Mouse (Mus musculus) MEL (cell line): Measurements from ENCODE around the gene Plcb1. TPM values are rescaled to one million over a fixed set of nuclear protein-coding genes. Genes with fewer than 3 reads are reported as not detected.

Source experiments
- DNase-seq: peaks from one replicate; pipeline ENCODE4 v3.0.0; 2011; ENCODE audit warnings: low read depth, low spot score
- H3K27ac ChIP-seq: 2 replicates; pipeline ENCODE4 v1.5.1; 2012; ENCODE audit warnings: low read depth, mild to moderate bottlenecking, control low read depth, low read length, moderate library complexity; ENCODE audit not compliant: control insufficient read depth
- H3K27me3 ChIP-seq, 2 experiments: fragments of 150-350 bp in 1 of 2; sonication (generic) in 1 of 2; 2 replicates each; pipeline ENCODE4 v1.6.1; 2012; ENCODE audit warnings: low read length in 2 of 2, mild to moderate bottlenecking in 2 of 2, improper control_type of control experiment in 1 of 2, moderate library complexity in 1 of 2; ENCODE audit not compliant: insufficient read depth in 2 of 2, control insufficient read depth in 1 of 2
- H3K36me3 ChIP-seq, 2 experiments: 2 replicates each; pipeline ENCODE4 v1.6.1; 2012 to 2014; ENCODE audit warnings: low read length in 2 of 2, improper control_type of control experiment in 1 of 2, inconsistent platforms in 1 of 2, mild to moderate bottlenecking in 1 of 2; ENCODE audit not compliant: insufficient read depth in 2 of 2, control insufficient read depth in 1 of 2
- H3K4me1 ChIP-seq, 2 experiments: fragments of 150-350 bp in 1 of 2; sonication (generic) in 1 of 2; 2 replicates each; pipeline ENCODE4 v1.6.1; 2012; ENCODE audit warnings: low read length in 2 of 2, improper control_type of control experiment in 1 of 2, mild to moderate bottlenecking in 1 of 2; ENCODE audit not compliant: insufficient read depth in 2 of 2, control insufficient read depth in 1 of 2
- H3K4me3 ChIP-seq, 2 experiments: fragments of 150-350 bp in 1 of 2; sonication (generic) in 1 of 2; 2 replicates each; pipeline ENCODE4 v1.5.1; 2012; ENCODE audit warnings: low read depth in 2 of 2, low read length in 2 of 2, mild to moderate bottlenecking in 2 of 2, moderate library complexity in 2 of 2, control low read depth in 1 of 2, improper control_type of control experiment in 1 of 2; ENCODE audit not compliant: control insufficient read depth in 1 of 2, insufficient read depth in 1 of 2
- H3K79me2 ChIP-seq: 2 replicates; pipeline ENCODE4 v1.6.1; 2012; ENCODE audit warnings: mild to moderate bottlenecking, low read length, moderate library complexity; ENCODE audit not compliant: control insufficient read depth, poor library complexity, insufficient read depth
- H3K9ac ChIP-seq: 2 replicates; pipeline ENCODE4 v1.6.1; 2012; ENCODE audit warnings: low read depth, mild to moderate bottlenecking, control low read depth, low read length, moderate library complexity; ENCODE audit not compliant: control insufficient read depth, poor library complexity, severe bottlenecking
- H3K9me3 ChIP-seq: fragments of 150-350 bp; sonication (generic); replicated peaks from 2 replicates; pipeline ENCODE4 v1.6.1; 2012; ENCODE audit warnings: mild to moderate bottlenecking, low read length, improper control_type of control experiment, moderate library complexity; ENCODE audit not compliant: insufficient read depth
- GABPA ChIP-seq: IDR thresholded peaks from 2 replicates; pipeline ENCODE4 v1.6.1; 2012; ENCODE audit warnings: low read depth, mild to moderate bottlenecking, inconsistent platforms, low read length, improper control_type of control experiment, moderate library complexity
- GATA1 ChIP-seq: IDR thresholded peaks from 2 replicates; pipeline ENCODE4 v1.6.1; 2011; ENCODE audit warnings: low read depth, low read length, improper control_type of control experiment
- KAT2A ChIP-seq: conservative IDR thresholded peaks from 2 replicates; pipeline ENCODE4 v1.6.1; 2012; ENCODE audit warnings: low read depth, low read length, improper control_type of control experiment, inconsistent platforms
- MAX ChIP-seq: IDR thresholded peaks from 2 replicates; pipeline ENCODE4 v1.6.1; 2011; ENCODE audit warnings: low read length, improper control_type of control experiment
- MAZ ChIP-seq: IDR thresholded peaks from 2 replicates; pipeline ENCODE4 v1.6.1; 2012; ENCODE audit warnings: low read depth, mild to moderate bottlenecking, inconsistent platforms, low read length, improper control_type of control experiment
- MYB ChIP-seq: IDR thresholded peaks from 2 replicates; pipeline ENCODE4 v1.6.1; 2011; ENCODE audit warnings: mild to moderate bottlenecking, low read depth, low read length, improper control_type of control experiment
- POLR2A ChIP-seq, 2 experiments: IDR thresholded peaks; 2 replicates each; pipeline ENCODE4 v1.6.1; 2011 to 2012; ENCODE audit warnings: low read length in 2 of 2, mild to moderate bottlenecking in 2 of 2, control low read depth in 1 of 2, improper control_type of control experiment in 1 of 2, low read depth in 1 of 2, moderate library complexity in 1 of 2; ENCODE audit not compliant: control insufficient read depth in 1 of 2, insufficient read depth in 1 of 2, poor library complexity in 1 of 2
- SIN3A ChIP-seq: IDR thresholded peaks from 2 replicates; pipeline ENCODE4 v1.6.1; 2012; ENCODE audit warnings: low read length, improper control_type of control experiment, inconsistent platforms
- SMC3 ChIP-seq: IDR thresholded peaks from 2 replicates; pipeline ENCODE4 v1.6.1; 2011; ENCODE audit warnings: low read depth, low read length, improper control_type of control experiment
- TAL1 ChIP-seq: IDR thresholded peaks from 2 replicates; pipeline ENCODE4 v1.6.1; 2012; ENCODE audit warnings: mild to moderate bottlenecking, inconsistent platforms, low read length, moderate library complexity, mixed read lengths
- TBP ChIP-seq: IDR thresholded peaks from 2 replicates; pipeline ENCODE4 v1.8.0; 2011; ENCODE audit warnings: low read depth, low read length, improper control_type of control experiment
- TCF12 ChIP-seq: IDR thresholded peaks from 2 replicates; pipeline ENCODE4 v1.6.1; 2014; ENCODE audit warnings: low read depth, mild to moderate bottlenecking, inconsistent platforms, low read length, improper control_type of control experiment, moderate library complexity
- USF2 ChIP-seq, 2 experiments: IDR thresholded peaks; 2 replicates each; pipeline ENCODE4 v1.6.1; 2011 to 2012; ENCODE audit warnings: improper control_type of control experiment in 2 of 2, low read length in 2 of 2, borderline replicate concordance in 1 of 2, inconsistent platforms in 1 of 2, low read depth in 1 of 2, mild to moderate bottlenecking in 1 of 2; ENCODE audit not compliant: insufficient read depth in 1 of 2
- ZKSCAN1 ChIP-seq: IDR thresholded peaks from 2 replicates; pipeline ENCODE4 v1.6.1; 2012; ENCODE audit warnings: low read depth, mild to moderate bottlenecking, inconsistent platforms, low read length, improper control_type of control experiment, moderate library complexity
- polyA plus RNA-seq, 2 experiments: library from polyadenylated mRNA; stranded (reverse) in 1 of 2; unstranded in 1 of 2; fragments of >175 nt in 1 of 2; fragments of >200 nt in 1 of 2; gene quantifications; 2 replicates each; pipeline versions ENCODE4 v1.2.1 to v1.2.4; 2012; ENCODE audit warnings: low replicate concordance in 2 of 2, low read depth in 1 of 2; ENCODE audit not compliant: insufficient read length in 2 of 2, insufficient read depth in 1 of 2, missing spikeins in 1 of 2
- total RNA-seq: library from RNA; depleted of rRNA; stranded (reverse); fragments of 300-350 nt; gene quantifications from 2 replicates; pipeline ENCODE4 v1.2.3, GENCODE M21; 2012

Gene Plcb1
- total and polyA plus RNA-seq, 3 experiments: not detected

GRCm38 (mm10) chr2:134926266-134926665 is 140.4 kb downstream of the Plcb1 start:
- Histone ChIP-seq H3K79me2 (no peaks in the 10 kb centered on the region), H3K27me3 (no peaks in the 10 kb centered on the region), H3K9me3 (no peaks in the 10 kb centered on the region), H3K4me1 (no peaks in the 10 kb centered on the region), H3K9ac (no peak overlapping the region), H3K27ac (no peak overlapping the region), H3K4me3 (no peak overlapping the region), H3K36me3 (no peaks in the 10 kb centered on the region)
- DNase-seq: no peak
- TF ChIP-seq MYB: no peak

- Histone ChIP-seq H3K27me3 (no peaks in the 10 kb centered on the region), H3K4me1 (no peaks in the 10 kb centered on the region)
- TF ChIP-seq TAL1 (no peak), MAX (no peak), MAZ (no peak), TCF12 (no peak), USF2 (IDR thresholded peaks at IDR 0.05; ENCODE audit: borderline replicate concordance in 1 of 2, insufficient read depth in 1 of 2, low read depth in 1 of 2, low read length in 2 of 2) (no peak), GABPA (no peak), TBP (no peak)
These were observed 141.2 kb downstream of the Plcb1 start for GRCm38 (mm10) chr2:134927072-134927471.

GRCm38 (mm10) chr2:134929452-134929851 is 143.6 kb downstream of the Plcb1 start:
- no peak for DNase-seq
- TF ChIP-seq SIN3A (no peak), TBP (no peak), KAT2A (no peak), GATA1 (no peak), MYB (no peak), ZKSCAN1 (no peak), SMC3 (no peak), POLR2A (IDR thresholded peaks at IDR 0.05; ENCODE audit: control insufficient read depth in 1 of 2, insufficient read depth in 1 of 2, low read depth in 1 of 2, low read length in 2 of 2, poor library complexity in 1 of 2) (no peak)
- TF ChIP-seq, all 39 proteins: peak for 0
- Histone ChIP-seq H3K4me1 (no peaks in the 10 kb centered on the region), H3K9me3 (no peaks in the 10 kb centered on the region), H3K27me3 (no peaks in the 10 kb centered on the region), H3K9ac (no peak overlapping the region), H3K4me3 (no peak overlapping the region), H3K36me3 (no peaks in the 10 kb centered on the region), H3K79me2 (no peaks in the 10 kb centered on the region), H3K27ac (no peak overlapping the region)

More at GRCm38 (mm10) chr2:134927072-134927471, 141.2 kb downstream of the Plcb1 start:
- H3K79me2 ChIP-seq: no peaks in the 10 kb centered on the region
- H3K27ac ChIP-seq: no peak overlapping the region
- H3K36me3 ChIP-seq: no peaks in the 10 kb centered on the region
- no peaks in the 10 kb centered on the region for H3K9me3 ChIP-seq
- no peak overlapping the region for H3K4me3 ChIP-seq
- no peak for DNase-seq
- H3K9ac ChIP-seq: no peak overlapping the region
